9 mouse cellular contexts compared by ENCODE assay signal in genomic region chr7:28527922-28528719, GRCm38 (mm10). TPM values are rescaled to one million over a fixed set of nuclear protein-coding genes. Genes with fewer than 3 reads are reported as not detected.
DNase-seq lines count a peak whose midpoint lies in the region; ATAC-seq lines count a peak whose summit lies in the region.
"Had no signal": no experiment of that assay in that cellular context is flagged by ENCODE, and none has a peak within 500 bp of the region (broad histone marks: within the 10 kb centered on the region; RNA-seq: fewer than 3 reads in every experiment).

No protein-coding gene starts in this region.

- no peaks in the 10 kb centered on the region for H3K9me3 ChIP-seq in heart, embryonic 14.5 days (ENCODE audit: control insufficient read depth, low read length)

- no peak overlapping the region for H3K4me3 ChIP-seq in heart, embryonic 14.5 days (ENCODE audit: control insufficient read depth in 1 of 2, insufficient read depth in 1 of 2, low read depth in 1 of 2, low read length in 2 of 2)

- peak; percentile 75 to 85 for DNase-seq in CD8-positive naive resting alpha-beta T cell, adult 2 months (ENCODE audit: low read depth in 2 of 2, low spot score in 2 of 2)
- peak; percentile 88 for DNase-seq in adrenal gland, adult 2 months
- DNase-seq in embryo, embryonic 9.5 days (ENCODE audit: extremely low spot score) = peak; percentile 79
- peak; percentile 72 for DNase-seq in large intestine, adult 2 months (ENCODE audit: low read depth, low spot score)
- DNase-seq in lung, adult 18-20 months = peak; percentile 80 to 85
- DNase-seq in retina, adult 2 months (ENCODE audit: low read depth, low spot score) = peak; percentile 32
- DNase-seq in thymus, postnatal 14 days = peak; percentile 93

- H3K36me3 ChIP-seq in heart, embryonic 14.5 days (ENCODE audit: control insufficient read depth, insufficient read depth, low read length) = no peaks in the 10 kb centered on the region

- H3K4me2 ChIP-seq in heart, embryonic 14.5 days (ENCODE audit: low read length) = no peak overlapping the region

- no peak overlapping the region for H3K27ac ChIP-seq in heart, embryonic 14.5 days (replicated peaks in 1 of 2; ENCODE audit: control insufficient read depth in 1 of 2, insufficient read depth in 1 of 2, low read depth in 2 of 2, low read length in 2 of 2)
- H3K27ac ChIP-seq: macrophage had no signal

- ATAC-seq in heart, embryonic 14.5 days (ENCODE audit: insufficient number of reproducible peaks, insufficient read depth, low FRiP score, low read depth) = 0 out of 2 replicates have a peak, but pooled peaks have one; percentile 17

- no peaks in the 10 kb centered on the region for H3K27me3 ChIP-seq in heart, embryonic 14.5 days (ENCODE audit: control insufficient read depth, insufficient read depth, low read length)

- 6% methylated on average over 19 of the region's 19 CpGs for WGBS in heart, embryonic 14.5 days
- WGBS in large intestine, adult 2 months = 4% methylated on average over 19 of the region's 19 CpGs

- H3K9ac ChIP-seq in heart, embryonic 14.5 days (ENCODE audit: low read length) = no peak overlapping the region

- 0 out of 4 replicates have a peak, but pooled peaks cover 0 to 2% of the 10 kb centered on the region in 2 experiments for H3K4me1 ChIP-seq in heart, embryonic 14.5 days (ENCODE audit: control insufficient read depth in 2 of 2, insufficient read depth in 2 of 2, low read length in 2 of 2)

RNA-seq across cellular contexts. Expression of gene Ifnl3, which starts 5.5 kb away (rescaled TPM):
- not detected for total RNA-seq in adrenal gland, adult 2 months (2021)
- 0.48 and 0.59 TPM in 2 replicates for polyA plus RNA-seq in adrenal gland, adult 2 months (2012; rRNA removed)
- not detected in 2 replicates for polyA plus RNA-seq in heart, embryonic 14.5 days (2014; fragmentation: Nextera tagmentation; extraction: Ambion mirVana)
- not detected in 2 replicates for polyA plus RNA-seq in large intestine, adult 2 months (2012; rRNA removed)
- polyA plus RNA-seq: macrophage had no signal

RNA-seq across cellular contexts. Expression of gene Sycn, which starts 12.6 kb away (rescaled TPM):
- not detected for total RNA-seq in adrenal gland, adult 2 months (2021)
- 0.44 and 0.48 TPM in 2 replicates for polyA plus RNA-seq in adrenal gland, adult 2 months (2012; rRNA removed)
- polyA plus RNA-seq in heart, embryonic 14.5 days (2014; fragmentation: Nextera tagmentation; extraction: Ambion mirVana) = not detected in 2 replicates
- polyA plus RNA-seq in large intestine, adult 2 months (2012; rRNA removed) = 3.1 and 4.3 TPM in 2 replicates
- polyA plus RNA-seq: macrophage had no signal

RNA-seq across cellular contexts. Expression of gene Ifnl2, which starts 17.9 kb away (rescaled TPM):
- total RNA-seq in adrenal gland, adult 2 months (2021) = not detected
- polyA plus RNA-seq in adrenal gland, adult 2 months (2012; rRNA removed) = 0.33 and 1.00 TPM in 2 replicates
- not detected in 2 replicates for polyA plus RNA-seq in heart, embryonic 14.5 days (2014; fragmentation: Nextera tagmentation; extraction: Ambion mirVana)
- polyA plus RNA-seq in large intestine, adult 2 months (2012; rRNA removed) = not detected in 2 replicates
- polyA plus RNA-seq: macrophage had no signal

RNA-seq across cellular contexts. Expression of gene Nccrp1, which starts 18.9 kb away (rescaled TPM):
- total RNA-seq in adrenal gland, adult 2 months (2021) = not detected
- 0.10 TPM in 1 of 2 replicates, not detected in the other for polyA plus RNA-seq in adrenal gland, adult 2 months (2012; rRNA removed)
- not detected in 2 replicates for polyA plus RNA-seq in heart, embryonic 14.5 days (2014; fragmentation: Nextera tagmentation; extraction: Ambion mirVana)
- 0.11 TPM in 2 replicates for polyA plus RNA-seq in large intestine, adult 2 months (2012; rRNA removed)
- polyA plus RNA-seq: macrophage had no signal

Comparison
In these comparisons a context has a peak if more than half of its experiments do, and no peak if none do; other contexts are left out.
1. DNase-seq: peak in every context shown above with its lines; median percentile 93 in thymus, postnatal 14 days; 88 in adrenal gland, adult 2 months; 82 in lung, adult 18-20 months; 80 in CD8-positive naive resting alpha-beta T cell, adult 2 months; 79 in embryo, embryonic 9.5 days; 72 in large intestine, adult 2 months; 32 in retina, adult 2 months.